Mouse (Mus musculus): ENCODE measurements around the gene Fn3k. TPM values are rescaled to one million over a fixed set of nuclear protein-coding genes. Genes with fewer than 3 reads are reported as not detected.

Fn3k gene
- total RNA-seq, 2 experiments from 2014 or later = 17.6 to 20.6 TPM

- intact Hi-C loops (cut with DNase I) = no loop called here
- DNase-seq = peak; percentile 100
- peak within 1 kb of the TSS; percentile 91 for H3K4me3 ChIP-seq
- peak; percentile 35; the same call in 1 of the 2 replicates for TF ChIP-seq CTCF (IDR thresholded peaks at IDR 0.05)
- H3K27ac ChIP-seq = peak within 1 kb of the TSS; percentile 93
Measured at GRCm38 (mm10) chr11:121420830-121421552, 13.7 kb upstream of the Fn3k start, which contains the start of gene Fn3krp. Fn3krp (plus strand) TSS chr11:121421401.

GRCm38 (mm10) chr11:121421553-121422173 lies 13.1 kb upstream of the Fn3k start:
- peak overlapping the region; percentile 93 for H3K27ac ChIP-seq
- DNase-seq = no peak
- intact Hi-C loops (cut with DNase I) = loop anchor here (2.0 kb wide), 1 partner anchor 25 kb away; no protein-coding TSS in a partner anchor
- H3K4me3 ChIP-seq = peak overlapping the region; percentile 91
- TF ChIP-seq CTCF (IDR thresholded peaks at IDR 0.05) = no peak

GRCm38 (mm10) chr11:121433397-121433796 lies 1.3 kb upstream of the Fn3k start:
- Histone ChIP-seq H3K27ac (peak overlapping the region; percentile 87), H3K4me3 (no peak overlapping the region)
- no peak for TF ChIP-seq CTCF (IDR thresholded peaks at IDR 0.05)
- intact Hi-C loops (cut with DNase I) = no loop called here
- DNase-seq = no peak

- intact Hi-C loops (cut with DNase I) = no loop called here
- TF ChIP-seq CTCF (IDR thresholded peaks at IDR 0.05) = no peak
- DNase-seq = no peak
Measured at GRCm38 (mm10) chr11:121437236-121437635, 2.5 kb downstream of the Fn3k start.

GRCm38 (mm10) chr11:121439686-121440292 lies 5.1 kb downstream of the Fn3k start:
- Histone ChIP-seq H3K4me3 (no peak overlapping the region), H3K27ac (no peak overlapping the region)
- no peak for DNase-seq
- TF ChIP-seq CTCF (IDR thresholded peaks at IDR 0.05) = no peak
- intact Hi-C loops (cut with DNase I) = no loop called here

More at GRCm38 (mm10) chr11:121437236-121437635, 2.5 kb downstream of the Fn3k start:
- Histone ChIP-seq H3K27ac (no peak overlapping the region), H3K4me3 (no peak overlapping the region)

GRCm38 (mm10) chr11:121441653-121442052 lies 6.9 kb downstream of the Fn3k start:
- TF ChIP-seq CTCF (IDR thresholded peaks at IDR 0.05) = no peak
- no peak overlapping the region for H3K27ac ChIP-seq
- no peak overlapping the region for H3K4me3 ChIP-seq
- intact Hi-C loops (cut with DNase I) = no loop called here
- no peak for DNase-seq

GRCm38 (mm10) chr11:121442076-121442475 lies 7.4 kb downstream of the Fn3k start:
- Histone ChIP-seq H3K27ac (no peak overlapping the region), H3K4me3 (no peak overlapping the region)
- intact Hi-C loops (cut with DNase I) = no loop called here
- no peak for DNase-seq
- no peak for TF ChIP-seq CTCF (IDR thresholded peaks at IDR 0.05)

GRCm38 (mm10) chr11:121451216-121451726 lies 16.6 kb downstream of the Fn3k start:
- peak overlapping the region; percentile 82 for H3K27ac ChIP-seq
- TF ChIP-seq CTCF (IDR thresholded peaks at IDR 0.05) = no peak
- DNase-seq = no peak
- peak overlapping the region; percentile 85 for H3K4me3 ChIP-seq
- intact Hi-C loops (cut with DNase I) = loop anchor here (5.0 kb wide), 1 partner anchor 64 kb away; the partner anchor contains the start of gene Rab40b

- DNase-seq = peak; percentile 94
- peak; percentile 19; the same call in 1 of the 2 replicates for TF ChIP-seq CTCF (IDR thresholded peaks at IDR 0.05)
- intact Hi-C loops (cut with DNase I) = loop anchor here (5.0 kb wide), 1 partner anchor 65 kb away; the partner anchor contains the start of gene Rab40b
- Histone ChIP-seq H3K4me3 (peak within 1 kb of the TSS; percentile 85), H3K27ac (peak within 1 kb of the TSS; percentile 82)
Measured at GRCm38 (mm10) chr11:121451753-121452635, 17.3 kb downstream of the Fn3k start, which contains the start of gene Tbcd. Tbcd (plus strand) TSS chr11:121451949.

GRCm38 (mm10) chr11:121457874-121458273 lies 23.2 kb downstream of the Fn3k start:
- Histone ChIP-seq H3K4me3 (no peak overlapping the region), H3K27ac (no peak overlapping the region)
- intact Hi-C loops (cut with DNase I) = no loop called here
- DNase-seq = no peak
- peak; percentile 27; the same call in 1 of the 2 replicates for TF ChIP-seq CTCF (IDR thresholded peaks at IDR 0.05)

- Histone ChIP-seq H3K27ac (no peak overlapping the region), H3K4me3 (no peak overlapping the region)
- intact Hi-C loops (cut with DNase I) = no loop called here
- TF ChIP-seq CTCF (IDR thresholded peaks at IDR 0.05) = no peak
- no peak for DNase-seq
Measured at GRCm38 (mm10) chr11:121467408-121467807, 32.7 kb downstream of the Fn3k start.

GRCm38 (mm10) chr11:121474831-121475230 lies 40.1 kb downstream of the Fn3k start:
- DNase-seq = no peak
- intact Hi-C loops (cut with DNase I) = loop anchor here (5.0 kb wide), 2 partner anchors 67 to 177 kb away; no protein-coding TSS in a partner anchor
- TF ChIP-seq CTCF (IDR thresholded peaks at IDR 0.05) = no peak
- Histone ChIP-seq H3K4me3 (no peak overlapping the region), H3K27ac (no peak overlapping the region)
